Mouse (Mus musculus) E14TG2a.4 (cell line): Measurements from ENCODE around the gene Pnpla3.
A peak's percentile ranks its signal among the peaks of the same experiment; 100 is the strongest.

ENCODE experiments used
- H3K27me3 ChIP-seq: 2 replicates; pipeline ENCODE4 v1.6.1; 2014; ENCODE audit warnings: low read length, control low read depth; ENCODE audit not compliant: insufficient read depth
- H3K36me3 ChIP-seq: 2 replicates; pipeline ENCODE4 v1.6.1; 2014; ENCODE audit warnings: low read length, control low read depth; ENCODE audit not compliant: insufficient read depth
- H3K4me1 ChIP-seq: replicated peaks from 2 replicates; pipeline ENCODE4 v1.6.1; 2014; ENCODE audit warnings: low read depth, low read length, control low read depth
- H3K4me3 ChIP-seq: replicated peaks from 2 replicates; pipeline ENCODE4 v1.5.1; 2014; ENCODE audit warnings: mild to moderate bottlenecking, low read length
- H3K9me3 ChIP-seq: 2 replicates; pipeline ENCODE4 v1.6.1; 2014; ENCODE audit warnings: low read length, control low read depth
- CTCF ChIP-seq: conservative IDR thresholded peaks from 2 replicates; pipeline ENCODE4 v1.5.1; 2014; ENCODE audit warnings: low read length
- NANOG ChIP-seq: IDR thresholded peaks from 2 replicates; pipeline ENCODE4 v1.6.1; 2014; ENCODE audit warnings: borderline replicate concordance, low read length, mixed read lengths
- POU5F1 ChIP-seq: IDR thresholded peaks from 2 replicates; pipeline ENCODE4 v1.6.1; 2014; ENCODE audit warnings: low read length, borderline replicate concordance

The Pnpla3 gene

DNA sequence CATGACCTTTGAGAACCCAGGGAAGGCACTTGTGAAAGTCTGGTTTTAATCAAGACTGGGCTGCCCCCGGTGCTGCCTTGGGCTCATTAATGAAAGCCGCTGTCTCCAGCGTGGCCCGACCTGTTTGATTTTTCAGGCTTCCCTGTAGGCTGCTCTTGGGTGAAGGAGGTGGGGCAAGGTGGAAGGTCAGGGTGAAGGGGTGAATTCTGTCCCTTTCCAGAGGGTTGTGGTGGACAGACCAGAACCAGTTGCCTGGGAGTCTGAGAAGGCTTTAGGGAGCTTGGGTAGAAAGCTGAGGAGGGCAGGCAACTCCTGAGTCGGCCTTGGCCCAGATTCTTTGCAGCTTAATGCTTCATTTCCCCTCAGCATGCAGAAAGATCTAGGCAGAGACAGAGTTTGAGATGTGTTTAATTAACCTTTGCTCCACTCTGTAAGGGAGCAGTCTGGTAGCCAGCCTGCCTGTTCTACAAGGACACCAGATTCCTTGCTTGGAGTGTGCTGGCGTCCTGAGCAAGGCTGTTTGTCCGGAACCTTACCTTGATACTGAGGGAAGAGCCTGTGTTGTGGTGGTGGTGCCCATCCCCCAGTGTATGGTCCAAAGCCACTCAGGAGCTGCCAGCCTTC is 48.9 kb downstream of the Pnpla3 start:
- peaks cover 51% of the 10 kb centered on the region for H3K36me3 ChIP-seq
- H3K9me3 ChIP-seq: peaks cover 3% of the 10 kb centered on the region
- TF ChIP-seq CTCF (no peak), POU5F1 (no peak), NANOG (no peak)
- H3K27me3 ChIP-seq: peaks cover 13% of the 10 kb centered on the region; the same call in 1 of the 2 replicates
- no peak overlapping the region for H3K4me3 ChIP-seq
- peaks cover 77% of the 10 kb centered on the region for H3K4me1 ChIP-seq

DNA sequence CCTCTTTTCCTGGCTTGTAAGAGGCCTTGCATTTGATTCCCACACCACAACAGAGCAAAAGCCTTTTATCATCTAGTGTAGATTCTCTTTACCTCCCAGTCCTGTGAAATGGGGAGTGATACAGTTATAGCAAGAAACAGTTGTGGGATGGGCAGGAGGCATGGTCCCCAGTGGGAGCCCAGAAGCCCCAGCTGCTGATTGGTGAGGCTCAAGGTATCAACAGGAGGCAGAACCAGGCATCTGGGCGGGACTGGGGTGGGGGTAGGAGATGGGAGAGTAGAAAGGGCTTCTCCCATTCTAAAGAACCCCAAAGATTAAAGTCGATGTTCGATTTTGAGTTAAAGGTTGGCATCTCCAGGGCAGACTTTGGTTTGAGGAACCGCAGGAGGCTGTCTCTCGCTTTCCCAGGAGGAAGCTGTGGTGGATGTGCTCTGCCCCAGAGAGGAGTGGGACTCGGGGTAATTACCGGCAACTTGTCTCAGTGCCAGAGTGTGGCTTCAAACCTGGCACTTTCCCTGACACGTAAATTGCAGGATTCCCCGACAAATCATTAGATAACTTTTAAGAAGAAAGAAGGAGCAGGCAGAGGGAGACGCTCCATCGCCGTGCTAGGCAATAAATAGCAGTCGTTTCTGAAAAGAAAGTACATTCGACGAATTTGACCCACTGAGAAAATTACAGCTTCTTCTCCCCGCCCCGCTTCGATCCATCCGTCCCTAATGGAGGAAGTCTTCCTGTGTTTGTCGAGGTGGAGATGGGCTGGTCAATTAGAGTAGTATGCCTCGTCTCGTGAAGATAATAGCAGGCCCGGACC is 50.5 kb downstream of the Pnpla3 start:
- TF ChIP-seq NANOG (no peak), CTCF (no peak), POU5F1 (no peak)
- peaks cover 3% of the 10 kb centered on the region for H3K9me3 ChIP-seq
- H3K4me1 ChIP-seq: peaks cover 62% of the 10 kb centered on the region
- peak overlapping the region; percentile 21; the same call in 1 of the 2 replicates for H3K4me3 ChIP-seq
- peaks cover 13% of the 10 kb centered on the region; the same call in 1 of the 2 replicates for H3K27me3 ChIP-seq
- peaks cover 35% of the 10 kb centered on the region for H3K36me3 ChIP-seq

DNA sequence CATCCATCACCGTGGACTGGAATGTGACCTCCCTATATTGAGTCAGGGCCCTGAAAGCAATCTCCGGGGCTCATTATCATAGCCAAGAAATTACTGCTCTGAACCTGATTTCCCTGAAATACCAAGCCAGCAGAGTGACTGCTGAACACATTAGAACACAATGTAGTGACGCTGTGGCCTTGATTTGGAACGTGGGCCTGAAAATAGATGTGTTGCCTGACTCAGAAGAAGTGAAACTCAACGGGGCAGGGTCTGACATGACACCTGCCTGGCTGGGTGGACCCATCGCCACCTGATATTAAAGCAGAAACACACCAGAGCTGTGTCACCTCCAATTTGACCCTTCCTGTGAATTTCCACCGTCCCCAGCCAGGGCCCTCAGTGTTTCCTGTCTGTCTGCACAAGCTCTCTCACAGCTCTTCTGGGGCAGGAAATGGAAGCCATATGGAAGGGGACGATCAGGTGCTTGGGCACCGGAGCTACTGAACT is 51.2 kb downstream of the Pnpla3 start:
- Histone ChIP-seq H3K9me3 (peaks cover 3% of the 10 kb centered on the region), H3K36me3 (peaks cover 28% of the 10 kb centered on the region), H3K27me3 (peaks cover 13% of the 10 kb centered on the region; the same call in 1 of the 2 replicates), H3K4me1 (peaks cover 64% of the 10 kb centered on the region), H3K4me3 (peak overlapping the region; percentile 21; the same call in 1 of the 2 replicates)
- TF ChIP-seq NANOG (no peak), POU5F1 (no peak), CTCF (no peak)

DNA sequence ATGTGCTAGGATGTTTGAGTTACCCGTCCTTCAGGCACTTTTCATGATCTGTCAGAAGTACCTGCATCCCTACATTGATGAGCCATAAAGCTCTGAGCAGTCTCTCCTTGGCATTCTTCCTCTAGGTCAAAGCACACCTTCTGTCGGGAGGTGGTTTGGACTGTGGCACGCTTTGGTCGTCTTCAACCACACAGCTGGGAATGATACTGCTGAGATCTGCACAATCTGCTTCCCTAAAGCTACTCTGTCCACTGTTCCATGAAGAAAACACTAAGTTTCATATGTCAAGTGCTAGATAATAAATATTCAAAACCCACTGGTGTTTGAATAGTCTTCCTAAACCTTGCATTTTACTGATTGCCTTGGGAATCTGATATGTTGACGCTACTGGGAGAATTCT is 53.9 kb downstream of the Pnpla3 start:
- Histone ChIP-seq H3K9me3 (peaks cover 3% of the 10 kb centered on the region), H3K4me1 (peaks cover 56% of the 10 kb centered on the region), H3K36me3 (peaks cover 8% of the 10 kb centered on the region; the same call in 1 of the 2 replicates), H3K4me3 (no peak overlapping the region), H3K27me3 (peaks cover 13% of the 10 kb centered on the region; the same call in 1 of the 2 replicates)
- no peak for TF ChIP-seq POU5F1
- no peak for TF ChIP-seq NANOG
- TF ChIP-seq CTCF: no peak

DNA sequence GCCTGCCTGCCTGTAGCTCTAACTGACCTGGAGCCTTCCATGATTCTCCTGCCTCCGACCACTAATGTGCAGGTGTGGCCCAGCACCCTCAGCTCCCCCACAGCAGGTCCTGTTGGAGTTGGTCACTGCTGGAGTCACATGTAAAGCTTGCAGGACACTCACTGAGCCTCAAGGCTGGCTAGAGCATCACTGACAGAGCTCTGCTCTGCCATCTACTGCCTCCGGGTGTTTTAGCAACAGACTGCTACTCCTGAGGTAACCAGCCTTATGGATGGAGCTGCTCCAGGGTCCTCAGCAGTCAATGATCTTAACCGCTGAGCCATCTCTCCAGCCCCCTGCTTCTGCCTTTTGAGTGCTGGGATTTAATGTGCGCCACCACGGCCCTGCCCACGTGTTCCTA is 55.8 kb downstream of the Pnpla3 start:
- Histone ChIP-seq H3K4me1 (peaks cover 55% of the 10 kb centered on the region), H3K4me3 (no peak overlapping the region), H3K36me3 (no peaks in the 10 kb centered on the region), H3K9me3 (peaks cover 3% of the 10 kb centered on the region), H3K27me3 (peaks cover 12% of the 10 kb centered on the region; the same call in 1 of the 2 replicates)
- TF ChIP-seq NANOG: no peak
- TF ChIP-seq POU5F1: no peak
- TF ChIP-seq CTCF: no peak

DNA sequence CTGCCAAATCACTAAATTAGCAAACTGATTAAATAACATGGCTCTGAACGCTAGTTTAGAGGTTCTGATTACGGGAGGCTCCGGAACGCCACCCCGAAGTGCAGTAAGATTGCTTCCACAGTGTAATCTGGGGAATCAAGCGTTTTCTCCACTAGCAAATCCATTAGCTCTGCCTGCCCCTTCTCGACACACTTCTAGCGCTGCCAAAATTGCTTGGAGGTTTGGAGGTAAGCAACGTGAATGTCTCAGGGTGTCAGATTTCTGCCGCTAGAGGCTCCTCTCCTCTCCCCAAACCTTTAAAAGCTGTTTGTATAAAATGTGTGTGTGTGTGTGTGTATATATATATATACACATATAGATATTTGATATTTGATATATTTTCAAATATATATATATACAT is 57.1 kb downstream of the Pnpla3 start:
- Histone ChIP-seq H3K36me3 (no peaks in the 10 kb centered on the region), H3K4me3 (no peak overlapping the region), H3K27me3 (peaks cover 6% of the 10 kb centered on the region; the same call in 1 of the 2 replicates), H3K9me3 (peaks cover 3% of the 10 kb centered on the region), H3K4me1 (peaks cover 46% of the 10 kb centered on the region)
- TF ChIP-seq NANOG (no peak), CTCF (no peak), POU5F1 (no peak)

DNA sequence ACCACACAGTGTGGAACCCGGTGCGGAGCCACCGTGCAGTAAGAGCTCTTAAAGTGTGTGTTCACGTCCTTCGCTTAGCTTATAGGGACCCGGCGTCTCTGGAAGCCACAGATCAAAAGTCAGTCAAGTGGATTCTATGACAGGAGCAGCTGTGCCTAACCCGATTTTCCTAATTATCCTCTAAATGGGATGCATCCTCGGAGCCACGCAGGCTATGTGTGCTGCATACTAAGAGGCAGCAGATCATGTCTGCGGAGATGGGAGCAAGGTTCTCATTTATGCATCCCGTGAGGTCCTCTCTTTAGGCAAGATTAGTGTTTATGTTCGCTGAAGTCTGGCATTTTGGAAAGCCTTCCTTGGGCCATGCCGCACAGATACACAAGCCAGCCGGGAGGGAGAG is 59.3 kb downstream of the Pnpla3 start:
- TF ChIP-seq POU5F1: no peak
- TF ChIP-seq NANOG: no peak
- no peak for TF ChIP-seq CTCF
- Histone ChIP-seq H3K27me3 (peaks cover 14% of the 10 kb centered on the region), H3K4me3 (no peak overlapping the region), H3K9me3 (no peaks in the 10 kb centered on the region), H3K36me3 (no peaks in the 10 kb centered on the region), H3K4me1 (peaks cover 65% of the 10 kb centered on the region)

DNA sequence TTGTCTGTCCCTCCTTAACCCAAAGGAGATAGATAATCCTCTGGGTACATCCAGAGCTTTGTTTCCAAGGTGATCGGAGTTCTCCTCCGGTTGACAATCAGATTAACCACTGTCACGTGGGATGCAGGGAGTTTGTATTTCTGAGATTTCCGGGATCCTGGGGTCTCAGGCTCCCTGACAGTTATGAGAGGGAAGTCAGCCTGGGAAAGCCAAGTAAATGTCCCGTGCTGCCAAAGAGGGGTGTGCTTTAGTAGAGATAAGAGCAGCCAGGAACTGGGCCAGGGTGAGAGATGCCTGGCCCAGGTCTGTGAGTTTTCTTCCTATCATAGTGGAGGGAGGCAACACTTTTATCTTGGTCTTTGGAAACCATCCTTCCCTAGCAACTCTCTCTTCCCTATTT is 63.0 kb downstream of the Pnpla3 start:
- TF ChIP-seq CTCF (no peak), NANOG (no peak), POU5F1 (no peak)
- Histone ChIP-seq H3K4me1 (peaks cover 77% of the 10 kb centered on the region), H3K9me3 (no peaks in the 10 kb centered on the region), H3K27me3 (peaks cover 14% of the 10 kb centered on the region), H3K36me3 (0 out of 2 replicates have a peak, but pooled peaks cover 4% of the 10 kb centered on the region), H3K4me3 (peak overlapping the region; percentile 87)
